Mouse (Mus musculus) ES-Bruce4 (cell line): ENCODE measurements around the gene Spats2.

Experiments used
- CTCF ChIP-seq: IDR thresholded peaks from one replicate; pipeline ENCODE4 v1.8.1; 2011; ENCODE audit warnings: low read depth, low read length
- EP300 ChIP-seq: IDR thresholded peaks from 2 replicates; pipeline ENCODE4 v1.6.1; 2011; ENCODE audit warnings: low read depth, low read length; ENCODE audit not compliant: insufficient read depth
- POLR2A ChIP-seq: IDR thresholded peaks from one replicate; pipeline ENCODE4 v1.8.1; 2011; ENCODE audit warnings: low read length; ENCODE audit not compliant: insufficient read depth

- TF ChIP-seq POLR2A (no peak), CTCF (no peak), EP300 (no peak)
These were observed 9.2 kb upstream of the Spats2 start for GRCm38 (mm10) chr15:99116539-99116938.
